Mouse (Mus musculus) CH12.LX (cell line): ENCODE data around the gene Csnk1g1. TPM values are rescaled to one million over a fixed set of nuclear protein-coding genes. Genes with fewer than 3 reads are reported as not detected.

Experiments used
- DNase-seq: peaks from one replicate; pipeline ENCODE4 v3.0.0-alpha.2; 2013; ENCODE audit errors: extremely low read depth
- H3K27ac ChIP-seq: 2 replicates; pipeline ENCODE4 v1.5.1; 2012; ENCODE audit warnings: low read depth, mild to moderate bottlenecking, control low read depth, moderate library complexity; ENCODE audit not compliant: insufficient read depth
- H3K27me3 ChIP-seq: replicated peaks from 2 replicates; pipeline ENCODE3; 2012; ENCODE audit warnings: inconsistent platforms
- H3K36me3 ChIP-seq, 2 experiments: replicated peaks in 1 of 2; 2 replicates each; pipeline versions ENCODE3 to v1.6.1; 2012; ENCODE audit warnings: inconsistent platforms in 1 of 2, low read length in 1 of 2, mild to moderate bottlenecking in 1 of 2, mixed read lengths in 1 of 2, moderate library complexity in 1 of 2; ENCODE audit not compliant: control insufficient read depth in 1 of 2, insufficient read depth in 1 of 2
- H3K4me1 ChIP-seq, 2 experiments: 2 replicates each; pipeline ENCODE4 v1.6.1; 2012; ENCODE audit warnings: inconsistent platforms in 1 of 2, moderate library complexity in 1 of 2; ENCODE audit not compliant: insufficient read depth in 2 of 2, control insufficient read depth in 1 of 2
- H3K4me2 ChIP-seq: 2 replicates; pipeline ENCODE4 v1.6.1; 2012; ENCODE audit warnings: low read depth, mild to moderate bottlenecking, control low read depth; ENCODE audit not compliant: poor library complexity, insufficient read depth, severe bottlenecking
- H3K4me3 ChIP-seq, 3 experiments: fragments of 150-350 bp in 1 of 3; sonication (generic) in 1 of 3; replicated peaks in 1 of 3; 2 replicates each; pipeline versions ENCODE3 to v1.5.1; 2011 to 2012; ENCODE audit warnings: low read depth in 2 of 3, low read length in 2 of 3, mild to moderate bottlenecking in 2 of 3, moderate library complexity in 2 of 3, control low read depth in 1 of 3, improper control_type of control experiment in 1 of 3, inconsistent platforms in 1 of 3, mixed read lengths in 1 of 3; ENCODE audit not compliant: poor library complexity in 1 of 3
- H3K79me2 ChIP-seq: replicated peaks from 2 replicates; pipeline ENCODE4 v1.6.1; 2012; ENCODE audit warnings: mild to moderate bottlenecking, moderate library complexity; ENCODE audit not compliant: control insufficient read depth, poor library complexity, insufficient read depth, severe bottlenecking; ENCODE audit errors: extremely low read depth
- H3K9ac ChIP-seq: 2 replicates; pipeline ENCODE4 v1.6.1; 2012; ENCODE audit warnings: low read depth, mild to moderate bottlenecking, control low read depth, moderate library complexity; ENCODE audit not compliant: insufficient read depth
- H3K9me3 ChIP-seq: replicated peaks from 2 replicates; pipeline ENCODE3; 2012; ENCODE audit warnings: low read length, inconsistent platforms, mixed read lengths
- CHD1 ChIP-seq: IDR thresholded peaks from 2 replicates; pipeline ENCODE4 v1.6.1; 2012; ENCODE audit warnings: low read depth, low read length, improper control_type of control experiment, inconsistent platforms
- CHD2 ChIP-seq: IDR thresholded peaks from 2 replicates; pipeline ENCODE4 v1.6.1; 2011; ENCODE audit warnings: low read length, improper control_type of control experiment
- EP300 ChIP-seq: IDR thresholded peaks from 2 replicates; pipeline ENCODE4 v1.6.1; 2011; ENCODE audit warnings: low read length, improper control_type of control experiment
- MAZ ChIP-seq: IDR thresholded peaks from 2 replicates; pipeline ENCODE4 v1.6.1; 2012; ENCODE audit warnings: low read depth, mild to moderate bottlenecking, inconsistent platforms, low read length, improper control_type of control experiment, moderate library complexity
- MEF2A ChIP-seq: IDR thresholded peaks from 2 replicates; pipeline ENCODE4 v1.6.1; 2014; ENCODE audit warnings: low read depth, mild to moderate bottlenecking, inconsistent platforms, low read length, improper control_type of control experiment, borderline replicate concordance
- POLR2A ChIP-seq: IDR thresholded peaks from 2 replicates; pipeline ENCODE4 v1.6.1; 2011; ENCODE audit warnings: low read depth, mild to moderate bottlenecking, improper control_type of control experiment, low read length
- SIN3A ChIP-seq: IDR thresholded peaks from 2 replicates; pipeline ENCODE4 v1.6.1; 2012; ENCODE audit warnings: low read length, improper control_type of control experiment, inconsistent platforms
- UBTF ChIP-seq: IDR thresholded peaks from 2 replicates; pipeline ENCODE4 v1.6.1; 2012; ENCODE audit warnings: low read depth, mild to moderate bottlenecking, inconsistent platforms, low read length, improper control_type of control experiment, moderate library complexity
- USF1 ChIP-seq: IDR thresholded peaks from 2 replicates; pipeline ENCODE4 v1.6.1; 2014; ENCODE audit warnings: low read depth, mild to moderate bottlenecking, inconsistent platforms, low read length, improper control_type of control experiment
- ZC3H11A ChIP-seq: IDR thresholded peaks from 2 replicates; pipeline ENCODE4 v1.6.1; 2012; ENCODE audit warnings: low read depth, mild to moderate bottlenecking, inconsistent platforms, low read length, improper control_type of control experiment
- ZKSCAN1 ChIP-seq: IDR thresholded peaks from 2 replicates; pipeline ENCODE4 v1.6.1; 2012; ENCODE audit warnings: low read depth, inconsistent platforms, low read length, improper control_type of control experiment, borderline replicate concordance
- dilution Hi-C: fragments of 300-500 bp; cut with MboI; formaldehyde crosslinking; loops from 2 replicates; pipeline ENCODE4 v1.14.3; 2020; ENCODE audit warnings: low sequenced_read_pairs; ENCODE audit not compliant: extremely low pct_unique_long_range_greater_than_20kb, extremely low pct_ligation_motif_present
- in situ Hi-C: fragments of 300-500 bp; cut with MboI; formaldehyde crosslinking; loops from 3 replicates; pipeline ENCODE4 v1.14.3; 2019; ENCODE audit warnings: low sequenced_read_pairs, low pct_ligation_motif_present, low pct_unique_long_range_greater_than_20kb, mixed read lengths
- polyA plus RNA-seq: library from polyadenylated mRNA; unstranded; fragments of >175 nt; gene quantifications from 2 replicates; pipeline ENCODE4 v1.2.1, GENCODE M21; 2012; ENCODE audit warnings: low read depth; ENCODE audit not compliant: insufficient read length
- total RNA-seq, 2 experiments: library from RNA; depleted of rRNA; stranded (reverse); fragments of 300-350 nt in 1 of 2; fragments of >200 nt in 1 of 2; gene quantifications; 2 replicates each; pipeline ENCODE4 v1.2.3; 2012 to 2014

Csnk1g1 gene
- total and polyA plus RNA-seq, 3 experiments: 11.7 to 16.0 (median 12.3) TPM

DNA sequence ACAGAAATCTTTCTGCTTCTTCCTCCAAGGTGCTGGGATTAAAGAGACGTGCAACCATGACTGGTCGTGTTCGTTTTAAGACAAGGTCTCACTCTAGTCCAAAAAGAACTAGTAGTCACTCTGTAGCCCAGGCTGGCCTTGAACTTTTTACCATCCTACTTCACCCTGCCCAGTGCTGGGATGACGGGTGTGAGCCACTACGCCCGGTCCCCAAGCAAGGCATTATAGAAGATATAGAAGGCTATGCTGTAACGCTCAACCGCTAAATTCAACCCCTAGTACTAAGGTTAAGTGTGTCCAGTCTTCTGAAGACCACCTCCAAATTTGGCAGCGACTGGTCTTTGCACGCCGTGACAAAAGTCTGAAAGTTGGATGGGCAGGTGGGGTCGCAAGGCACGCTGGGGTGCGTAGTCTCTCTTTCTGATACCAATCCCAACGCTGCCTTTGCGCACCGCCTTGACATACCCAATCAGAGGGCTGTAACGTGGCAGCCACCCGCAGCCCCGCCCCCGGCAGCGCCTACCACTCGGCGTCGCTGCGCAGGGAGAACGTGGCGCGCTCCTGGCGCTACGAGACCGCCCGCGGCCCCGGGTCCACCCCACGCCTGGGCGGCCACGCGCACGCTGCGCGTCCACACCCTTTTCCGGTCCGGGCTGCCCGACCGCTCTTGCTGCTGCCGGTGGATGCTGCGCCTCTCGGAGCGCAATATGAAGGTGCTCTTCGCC is 151.0 kb downstream of the Csnk1g1 start, which contains the start of gene Ppib (continued):
- TF ChIP-seq MAZ (no peak), SIN3A (peak; percentile 59; the same call in 1 of the 2 replicates), USF1 (no peak; the same call in 1 of the 2 replicates), ZC3H11A (no peak), ZKSCAN1 (no peak), CHD2 (peak; percentile 39; the same call in 1 of the 2 replicates), MEF2A (no peak)
- TF ChIP-seq, all 38 proteins: peak for 18

DNA sequence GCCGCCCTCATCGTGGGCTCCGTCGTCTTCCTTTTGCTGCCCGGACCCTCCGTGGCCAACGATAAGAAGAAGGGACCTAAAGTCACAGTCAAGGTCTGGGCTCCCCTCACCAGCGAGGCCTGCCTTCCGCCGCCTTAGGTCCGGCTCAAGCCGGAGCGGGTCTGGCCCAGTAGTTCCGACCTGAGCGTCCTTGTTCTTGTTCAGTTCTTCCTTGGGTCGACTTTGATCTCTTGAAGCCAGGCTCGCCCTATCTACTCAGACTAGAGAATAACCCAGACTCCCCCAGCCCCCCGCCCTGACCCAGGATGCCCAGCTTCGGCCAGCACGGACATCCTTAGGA is 151.6 kb downstream of the Csnk1g1 start:
- H3K79me2 ChIP-seq: peaks cover 19% of the 10 kb centered on the region
- dilution Hi-C loops: no loop called here

DNA sequence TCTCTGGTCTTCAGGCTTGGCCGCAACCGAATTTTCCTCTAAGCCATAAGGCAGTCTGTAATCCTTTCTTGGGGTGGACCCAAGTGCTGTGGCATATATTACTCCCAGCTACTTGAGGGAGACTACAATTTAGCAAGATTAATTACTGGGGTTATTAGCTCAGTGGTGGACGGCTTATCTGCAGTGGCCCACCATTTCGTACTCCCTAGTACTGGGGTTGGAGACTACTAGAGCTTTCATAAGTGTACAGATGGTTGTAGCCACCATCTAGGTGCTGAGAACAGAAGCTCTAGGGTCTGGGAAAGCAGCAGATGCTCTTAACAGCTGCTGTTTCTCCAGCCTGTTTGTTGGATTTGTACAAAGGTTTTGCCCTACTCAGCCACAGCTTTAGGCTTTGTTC is 152.3 kb downstream of the Csnk1g1 start:
- peak overlapping the region; percentile 96 for H3K4me2 ChIP-seq
- dilution Hi-C loops: no loop called here
- no peaks in the 10 kb centered on the region for H3K27me3 ChIP-seq
- no peaks in the 10 kb centered on the region for H3K9me3 ChIP-seq
- peaks cover 3 to 34% of the 10 kb centered on the region in 2 experiments; a peak in 3 of 4 replicates for H3K4me1 ChIP-seq
- peaks cover 19% of the 10 kb centered on the region for H3K79me2 ChIP-seq
- H3K4me3 ChIP-seq: peak overlapping the region; percentile 70 to 76 (median 72)
- H3K9ac ChIP-seq: peak overlapping the region; percentile 40
- H3K27ac ChIP-seq: no peak overlapping the region
- in situ Hi-C loops: no loop called here
- peaks cover 29 to 38% of the 10 kb centered on the region in 2 experiments for H3K36me3 ChIP-seq
- DNase-seq: no peak
- TF ChIP-seq CHD1 (0 out of 2 replicates have a peak, but pooled peaks have one; percentile 30), EP300 (no peak)

More for the DNA sequence above, 151.6 kb downstream of the Csnk1g1 start:
- Histone ChIP-seq H3K4me1 (peaks cover 3 to 34% of the 10 kb centered on the region in 2 experiments; a peak in 3 of 4 replicates), H3K9me3 (no peaks in the 10 kb centered on the region), H3K27ac (peak overlapping the region; percentile 21; the same call in 1 of the 2 replicates), H3K4me3 (peak overlapping the region; percentile 70 to 76 (median 72)), H3K9ac (peak overlapping the region; percentile 40), H3K4me2 (peak overlapping the region; percentile 96; the same call in 1 of the 2 replicates), H3K27me3 (no peaks in the 10 kb centered on the region), H3K36me3 (peaks cover 22 to 31% of the 10 kb centered on the region in 2 experiments)
- in situ Hi-C loops: no loop called here
- TF ChIP-seq POLR2A (no peak), MAZ (peak; percentile 50; the same call in 1 of the 2 replicates), UBTF (peak; percentile 33; the same call in 1 of the 2 replicates)
- no peak for DNase-seq
